Mouse (Mus musculus) neutrophil, adult 5-6 weeks (primary cell): Measurements from ENCODE around the gene Stx2. TPM values are rescaled to one million over a fixed set of nuclear protein-coding genes. Genes with fewer than 3 reads are reported as not detected.

Experiments used
- ATAC-seq: fragments of 151-379, 151-347 bp; 2 replicates; pipeline ENCODE4 v1.8.0; 2017; ENCODE audit warnings: mild to moderate bottlenecking, moderate TSS enrichment; ENCODE audit not compliant: insufficient number of reproducible peaks, poor library complexity, low FRiP score, severe bottlenecking; ENCODE audit errors: extremely low read depth
- total RNA-seq: library from RNA; stranded (forward); fragments of 200-1000 nt; gene quantifications from 2 replicates; pipeline ENCODE4 v1.2.3, GENCODE M21; 2017

Stx2 gene
- 23.5 and 27.7 TPM in 2 replicates for total RNA-seq

- ATAC-seq: peak; percentile 87
Measured at GRCm38 (mm10) chr5:129008412-129008826, at the start of gene Stx2. Stx2 (minus strand) TSS chr5:129008574.

- no peak for ATAC-seq
Measured at GRCm38 (mm10) chr5:129054675-129055284, 46.4 kb upstream of the Stx2 start.

GRCm38 (mm10) chr5:129052636-129053355 lies 44.4 kb upstream of the Stx2 start:
- no peak for ATAC-seq

GRCm38 (mm10) chr5:129051910-129052309 lies 43.5 kb upstream of the Stx2 start:
- ATAC-seq: no peak

- no peak for ATAC-seq
Measured at GRCm38 (mm10) chr5:129049372-129049771, 41.0 kb upstream of the Stx2 start.

- ATAC-seq: no peak
Measured at GRCm38 (mm10) chr5:129045641-129046580, 37.5 kb upstream of the Stx2 start.

GRCm38 (mm10) chr5:129037739-129038138 lies 29.4 kb upstream of the Stx2 start:
- ATAC-seq: no peak

- no peak for ATAC-seq
Measured at GRCm38 (mm10) chr5:129036678-129037077, 28.3 kb upstream of the Stx2 start.

- ATAC-seq: no peak
Measured at GRCm38 (mm10) chr5:129029131-129029723, 20.9 kb upstream of the Stx2 start.

GRCm38 (mm10) chr5:129026637-129027036 lies 18.3 kb upstream of the Stx2 start:
- no peak for ATAC-seq

GRCm38 (mm10) chr5:129026171-129026570 lies 17.8 kb upstream of the Stx2 start:
- ATAC-seq: no peak

- ATAC-seq: no peak
Measured at GRCm38 (mm10) chr5:129025725-129026124, 17.4 kb upstream of the Stx2 start.

GRCm38 (mm10) chr5:129025048-129025447 lies 16.7 kb upstream of the Stx2 start:
- no peak for ATAC-seq

- no peak for ATAC-seq
Measured at GRCm38 (mm10) chr5:129020731-129021130, 12.4 kb upstream of the Stx2 start.

- 0 out of 2 replicates have a peak, but pooled peaks have one; percentile 16 for ATAC-seq
Measured at GRCm38 (mm10) chr5:129020300-129020668, 11.9 kb upstream of the Stx2 start.

GRCm38 (mm10) chr5:129019497-129020299 lies 11.3 kb upstream of the Stx2 start, which contains the start of gene Ran:
Ran (plus strand) TSS chr5:129020069.
- peak; percentile 81 for ATAC-seq

- ATAC-seq: no peak
Measured at GRCm38 (mm10) chr5:129018782-129019489, 10.6 kb upstream of the Stx2 start.

GRCm38 (mm10) chr5:129016370-129016769 lies 8.0 kb upstream of the Stx2 start:
- ATAC-seq: no peak
